Comparison of ENCODE assay signal across 40 mouse cellular contexts in genomic region chr3:67935829-67936228, GRCm38 (mm10). TPM values are rescaled to one million over a fixed set of nuclear protein-coding genes. Genes with fewer than 3 reads are reported as not detected.
"Had no signal": no experiment of that assay in that cellular context is flagged by ENCODE, and none has a peak within 500 bp of the region (broad histone marks: within the 10 kb centered on the region; RNA-seq: fewer than 3 reads in every experiment).

No protein-coding gene starts in this region.

- DNase-seq: left cerebral cortex, postnatal 4 days; liver; liver, embryonic 13.5 days; liver, postnatal 0 days; lung, adult 18-20 months; lung, adult 2 months; lung, embryonic 14.5 days; lung, postnatal 14 days; lung, postnatal 36 days; lung, postnatal 4 days; midbrain, embryonic 14.5 days had no signal

- H3K36me3 ChIP-seq: limb, embryonic 10.5 days; limb, embryonic 12.5 days; limb, embryonic 13.5 days; limb, embryonic 15.5 days; liver, embryonic 12.5 days; liver, embryonic 13.5 days; liver, embryonic 15.5 days; lung, embryonic 15.5 days; midbrain, embryonic 10.5 days; midbrain, embryonic 12.5 days; midbrain, embryonic 13.5 days; midbrain, embryonic 15.5 days; neural tube, embryonic 12.5 days had no signal

- H3K4me3 ChIP-seq: limb, embryonic 10.5 days; limb, embryonic 12.5 days; limb, embryonic 13.5 days; limb, embryonic 15.5 days; liver, embryonic 12.5 days; liver, embryonic 13.5 days; liver, embryonic 15.5 days; lung, embryonic 15.5 days; megakaryocyte, embryonic 14.5 days; midbrain, embryonic 10.5 days; midbrain, embryonic 12.5 days; midbrain, embryonic 13.5 days; midbrain, embryonic 15.5 days; myocyte; neural tube, embryonic 12.5 days had no signal

- H3K4me1 ChIP-seq: limb, embryonic 10.5 days; limb, embryonic 12.5 days; limb, embryonic 15.5 days; liver, embryonic 12.5 days; liver, embryonic 13.5 days; liver, embryonic 15.5 days; lung, embryonic 15.5 days; megakaryocyte, embryonic 14.5 days; midbrain, embryonic 10.5 days; midbrain, embryonic 12.5 days; midbrain, embryonic 13.5 days; midbrain, embryonic 15.5 days; neural tube, embryonic 12.5 days had no signal

- H3K27ac ChIP-seq: limb, embryonic 10.5 days; limb, embryonic 12.5 days; limb, embryonic 13.5 days; limb, embryonic 15.5 days; liver, embryonic 12.5 days; liver, embryonic 13.5 days; liver, embryonic 14.5 days; liver, embryonic 15.5 days; lung, embryonic 15.5 days; macrophage; midbrain, embryonic 10.5 days; midbrain, embryonic 12.5 days; midbrain, embryonic 13.5 days; midbrain, embryonic 15.5 days; neural tube, embryonic 12.5 days had no signal

- H3K9me3 ChIP-seq: limb, embryonic 10.5 days; limb, embryonic 12.5 days; limb, embryonic 13.5 days; limb, embryonic 15.5 days; liver, embryonic 12.5 days; liver, embryonic 13.5 days; liver, embryonic 15.5 days; lung, embryonic 15.5 days; midbrain, embryonic 10.5 days; midbrain, embryonic 12.5 days; midbrain, embryonic 13.5 days; midbrain, embryonic 15.5 days; neural tube, embryonic 12.5 days had no signal

- H3K27me3 ChIP-seq: limb, embryonic 12.5 days; limb, embryonic 13.5 days; limb, embryonic 15.5 days; liver, embryonic 12.5 days; liver, embryonic 13.5 days; liver, embryonic 15.5 days; lung, embryonic 15.5 days; megakaryocyte, embryonic 14.5 days; midbrain, embryonic 12.5 days; midbrain, embryonic 15.5 days; neural tube, embryonic 12.5 days had no signal

- ATAC-seq: liver, embryonic 12.5 days; liver, postnatal 0 days; lung, postnatal 0 days; midbrain, embryonic 13.5 days; midbrain, embryonic 15.5 days; midbrain, embryonic 16.5 days had no signal

- H3K9ac ChIP-seq: limb, embryonic 12.5 days; limb, embryonic 13.5 days; limb, embryonic 15.5 days; liver, embryonic 12.5 days; liver, embryonic 13.5 days; liver, embryonic 14.5 days; liver, embryonic 15.5 days; liver, postnatal 0 days; lung, embryonic 14.5 days; lung, embryonic 15.5 days; midbrain, embryonic 12.5 days; midbrain, embryonic 13.5 days; midbrain, embryonic 15.5 days; neural tube, embryonic 12.5 days had no signal

- H3K4me2 ChIP-seq: limb, embryonic 12.5 days; limb, embryonic 13.5 days; limb, embryonic 15.5 days; liver, embryonic 11.5 days; liver, embryonic 12.5 days; liver, embryonic 13.5 days; liver, embryonic 15.5 days; lung, embryonic 14.5 days; lung, embryonic 15.5 days; midbrain, embryonic 11.5 days; midbrain, embryonic 12.5 days; midbrain, embryonic 13.5 days; midbrain, embryonic 15.5 days; neural tube, embryonic 12.5 days had no signal

RNA-seq across cellular contexts. Expression of gene Iqschfp, which starts 43.8 kb away (rescaled TPM):
- total RNA-seq: liver, adult 2 months; megakaryocyte progenitor cell, adult 5-6 weeks; megakaryocyte, adult 5-6 weeks; megakaryocyte-erythroid progenitor cell, adult 5-6 weeks; monocyte, adult 5-6 weeks had no signal
- polyA plus RNA-seq: limb, embryonic 10.5 days; limb, embryonic 13.5 days; liver, adult 2 months; liver, embryonic 11.5 days; liver, embryonic 12.5 days; liver, embryonic 13.5 days; liver, embryonic 14.5 days; liver, embryonic 15.5 days; liver, embryonic 16.5 days; liver, postnatal 0 days; lung, adult 2 months; lung, embryonic 14.5 days; lung, embryonic 15.5 days; lung, embryonic 16.5 days; lung, postnatal 0 days; macrophage; myocyte had no signal

RNA-seq across cellular contexts. Expression of gene Iqcj, which starts 43.8 kb away (rescaled TPM):
- total RNA-seq: liver, adult 2 months; megakaryocyte progenitor cell, adult 5-6 weeks; megakaryocyte, adult 5-6 weeks; megakaryocyte-erythroid progenitor cell, adult 5-6 weeks; monocyte, adult 5-6 weeks had no signal
- polyA plus RNA-seq: limb, embryonic 10.5 days; limb, embryonic 12.5 days; limb, embryonic 14.5 days; liver, adult 2 months; liver, embryonic 11.5 days; liver, embryonic 12.5 days; liver, embryonic 13.5 days; liver, embryonic 14.5 days; liver, embryonic 15.5 days; liver, embryonic 16.5 days; liver, postnatal 0 days; lung, adult 2 months; lung, embryonic 14.5 days; lung, embryonic 15.5 days; lung, embryonic 16.5 days; lung, postnatal 0 days; macrophage; myocyte; neural tube, embryonic 11.5 days had no signal
